Mouse (Mus musculus) forebrain, embryonic 11.5 days (tissue): ENCODE measurements around the gene Bloc1s6. TPM values are rescaled to one million over a fixed set of nuclear protein-coding genes. Genes with fewer than 3 reads are reported as not detected.
A peak's percentile ranks its signal among the peaks of the same experiment; 100 is the strongest.

Experiments
- ATAC-seq: fragments of 200-750 bp; cut with Nextera tagmentation; replicated peaks from 2 replicates; pipeline ENCODE4 v1.8.0; 2017; ENCODE audit warnings: moderate TSS enrichment; ENCODE audit not compliant: low FRiP score
- DNase-seq: peaks from one replicate; pipeline ENCODE4 v3.0.0-alpha.2; 2017; ENCODE audit warnings: low spot score
- H3K27ac ChIP-seq: fragments of 300-500 bp; sonication (generic); 2 replicates; pipeline ENCODE4 v1.5.1; 2014; ENCODE audit warnings: low read depth, low read length
- H3K27me3 ChIP-seq: fragments of 300-500 bp; sonication (generic); 2 replicates; pipeline ENCODE4 v1.6.1; 2014; ENCODE audit warnings: mild to moderate bottlenecking, low read length, mixed read lengths; ENCODE audit not compliant: control insufficient read depth, insufficient read depth
- H3K36me3 ChIP-seq: fragments of 300-500 bp; sonication (generic); 2 replicates; pipeline ENCODE4 v1.6.1; 2014; ENCODE audit warnings: mild to moderate bottlenecking, low read length, moderate library complexity, mixed read lengths; ENCODE audit not compliant: control insufficient read depth, insufficient read depth
- H3K4me1 ChIP-seq: fragments of 300-500 bp; sonication (generic); replicated peaks from 2 replicates; pipeline ENCODE4 v1.6.1; 2014; ENCODE audit warnings: low read length, mixed read lengths; ENCODE audit not compliant: control insufficient read depth, insufficient read depth
- H3K4me2 ChIP-seq: fragments of 300-500 bp; sonication (generic); 2 replicates; pipeline ENCODE4 v1.6.1; 2014; ENCODE audit warnings: low read depth, mild to moderate bottlenecking, low read length, moderate library complexity, mixed read lengths; ENCODE audit not compliant: severe bottlenecking
- H3K4me3 ChIP-seq: fragments of 300-500 bp; sonication (generic); 2 replicates; pipeline ENCODE4 v1.5.1; 2014; ENCODE audit warnings: low read depth, low read length
- H3K9ac ChIP-seq: fragments of 300-500 bp; sonication (generic); 2 replicates; pipeline ENCODE4 v1.6.1; 2014; ENCODE audit warnings: low read length
- H3K9me3 ChIP-seq: fragments of 300-500 bp; sonication (generic); 2 replicates; pipeline ENCODE4 v1.6.1; 2016; ENCODE audit warnings: low read length, mixed read lengths; ENCODE audit not compliant: control insufficient read depth
- WGBS: fragments of 180-500 bp; shearing (Covaris S2); extraction: QIAGEN DNeasy Blood & Tissue Kit; methylation state at CpG from one replicate; pipeline ENCODE4 v1.1.7; 2014; 5-methylcytosine and 5-hydroxymethylcytosine counted together
- polyA plus RNA-seq: library from polyadenylated mRNA; unstranded; fragments of >200 nt; fragmentation: Nextera tagmentation; extraction: Ambion mirVana; gene quantifications from 2 replicates; pipeline ENCODE4 v1.2.1, GENCODE M21; 2014

The Bloc1s6 gene
- polyA plus RNA-seq, 1 experiment from 2014 or later = 80.3 TPM

GRCm38 (mm10) chr2:122711911-122712310 lies 26.4 kb upstream of the Bloc1s6 start:
- Histone ChIP-seq H3K4me1 (no peaks in the 10 kb centered on the region), H3K27ac (no peak overlapping the region), H3K9me3 (no peaks in the 10 kb centered on the region), H3K4me3 (no peak overlapping the region), H3K4me2 (no peak overlapping the region), H3K9ac (no peak overlapping the region), H3K36me3 (no peaks in the 10 kb centered on the region), H3K27me3 (no peaks in the 10 kb centered on the region)
- DNase-seq = no peak
- no peak for ATAC-seq
- WGBS = 88% methylated on average over 3 of the region's 3 CpGs

DNA sequence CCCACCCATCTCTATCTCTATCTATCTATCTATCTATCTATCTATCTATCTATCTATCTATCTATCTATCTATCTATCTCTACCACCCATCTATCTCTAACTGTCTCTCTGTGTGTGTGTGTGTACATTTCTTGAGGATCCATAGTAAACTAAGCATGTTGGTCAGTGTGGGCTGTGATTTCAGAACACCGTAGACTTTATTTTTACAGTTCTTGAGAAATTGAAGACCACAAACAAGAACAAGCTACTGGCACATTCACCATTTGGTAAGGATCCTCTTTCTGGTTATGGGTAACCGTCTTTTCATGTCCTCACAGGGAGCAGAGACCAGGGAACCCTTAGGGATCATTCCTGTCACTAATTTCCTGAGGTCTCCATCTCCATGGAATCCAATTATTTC lies 25.5 kb upstream of the Bloc1s6 start:
- Histone ChIP-seq H3K9ac (no peak overlapping the region), H3K4me3 (no peak overlapping the region), H3K4me2 (no peak overlapping the region), H3K9me3 (no peaks in the 10 kb centered on the region), H3K27me3 (no peaks in the 10 kb centered on the region), H3K36me3 (no peaks in the 10 kb centered on the region), H3K4me1 (no peaks in the 10 kb centered on the region), H3K27ac (no peak overlapping the region)
- ATAC-seq = no peak
- DNase-seq = no peak
- WGBS = 84% methylated on average over 2 of the region's 2 CpGs

DNA sequence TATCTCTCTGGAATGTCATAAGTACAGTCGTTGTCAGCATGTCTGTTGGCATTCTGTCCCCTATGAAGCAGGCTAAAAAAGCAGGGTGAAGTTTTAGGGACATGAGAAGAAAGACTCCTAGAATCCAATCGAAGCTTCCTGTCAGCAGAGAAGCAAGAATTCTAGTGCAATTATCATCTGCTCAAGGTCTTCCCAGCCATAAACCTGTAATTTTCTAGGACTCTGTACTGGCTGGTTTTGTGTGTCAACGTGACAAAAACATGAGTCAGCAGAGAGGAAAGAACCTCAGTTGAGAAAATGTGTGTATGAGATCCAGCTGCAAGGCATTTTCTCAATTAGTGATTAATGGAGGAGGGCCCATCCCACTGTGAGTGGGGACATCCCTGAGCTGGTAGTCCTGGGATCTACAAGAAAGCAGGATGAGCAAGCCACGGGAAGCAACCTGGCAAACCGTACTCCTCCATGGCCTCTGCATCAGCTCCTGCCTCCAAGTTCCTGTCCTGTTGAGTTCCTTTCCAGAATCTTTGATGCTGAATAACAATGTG lies 23.1 kb upstream of the Bloc1s6 start:
- 73% methylated on average over 5 of the region's 5 CpGs for WGBS
- H3K9me3 ChIP-seq = no peaks in the 10 kb centered on the region
- H3K27ac ChIP-seq = no peak overlapping the region
- no peak overlapping the region for H3K4me3 ChIP-seq
- H3K4me2 ChIP-seq = no peak overlapping the region
- ATAC-seq (no peak), DNase-seq (no peak)
- H3K4me1 ChIP-seq = no peaks in the 10 kb centered on the region
- no peak overlapping the region for H3K9ac ChIP-seq
- no peaks in the 10 kb centered on the region for H3K36me3 ChIP-seq
- no peaks in the 10 kb centered on the region for H3K27me3 ChIP-seq

DNA sequence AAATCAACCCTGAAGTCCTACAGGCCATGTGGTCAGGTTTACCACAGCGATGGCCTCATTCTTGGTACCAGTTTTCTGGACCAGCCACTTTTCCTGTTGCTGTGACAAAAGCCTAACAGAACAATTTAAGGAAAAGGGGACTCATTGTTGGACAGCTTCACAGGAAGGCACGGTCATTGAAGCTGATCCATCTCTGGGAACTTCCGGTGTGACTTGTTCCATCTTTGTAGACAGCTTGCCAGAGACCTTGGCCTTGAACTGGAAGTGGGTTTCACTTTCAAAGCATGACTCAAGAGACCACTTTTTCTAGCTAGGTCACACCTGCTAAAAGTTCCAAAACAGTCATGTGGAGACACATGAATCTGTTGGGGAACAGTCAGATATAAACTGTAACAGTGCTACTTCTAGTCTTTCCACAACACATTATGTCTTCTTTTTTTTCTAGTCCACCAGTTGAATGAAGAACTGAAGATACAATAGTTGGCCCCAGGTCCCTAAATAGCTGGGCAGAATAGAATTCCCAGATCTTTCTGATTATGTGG lies 21.9 kb upstream of the Bloc1s6 start:
- H3K4me3 ChIP-seq = no peak overlapping the region
- 79% methylated on average over 3 of the region's 3 CpGs for WGBS
- H3K27ac ChIP-seq = no peak overlapping the region
- no peak for ATAC-seq
- no peaks in the 10 kb centered on the region for H3K9me3 ChIP-seq
- H3K27me3 ChIP-seq = no peaks in the 10 kb centered on the region
- no peaks in the 10 kb centered on the region for H3K36me3 ChIP-seq
- H3K4me1 ChIP-seq = no peaks in the 10 kb centered on the region
- no peak for DNase-seq
- H3K9ac ChIP-seq = no peak overlapping the region
- H3K4me2 ChIP-seq = no peak overlapping the region

GRCm38 (mm10) chr2:122719232-122719631 lies 19.1 kb upstream of the Bloc1s6 start:
- Histone ChIP-seq H3K36me3 (no peaks in the 10 kb centered on the region), H3K4me1 (no peaks in the 10 kb centered on the region), H3K9me3 (no peaks in the 10 kb centered on the region), H3K27ac (no peak overlapping the region), H3K4me2 (no peak overlapping the region), H3K27me3 (no peaks in the 10 kb centered on the region), H3K9ac (no peak overlapping the region), H3K4me3 (no peak overlapping the region)
- ATAC-seq (no peak), DNase-seq (no peak)
- WGBS = 75% methylated on average over 1 of the region's 1 CpGs

DNA sequence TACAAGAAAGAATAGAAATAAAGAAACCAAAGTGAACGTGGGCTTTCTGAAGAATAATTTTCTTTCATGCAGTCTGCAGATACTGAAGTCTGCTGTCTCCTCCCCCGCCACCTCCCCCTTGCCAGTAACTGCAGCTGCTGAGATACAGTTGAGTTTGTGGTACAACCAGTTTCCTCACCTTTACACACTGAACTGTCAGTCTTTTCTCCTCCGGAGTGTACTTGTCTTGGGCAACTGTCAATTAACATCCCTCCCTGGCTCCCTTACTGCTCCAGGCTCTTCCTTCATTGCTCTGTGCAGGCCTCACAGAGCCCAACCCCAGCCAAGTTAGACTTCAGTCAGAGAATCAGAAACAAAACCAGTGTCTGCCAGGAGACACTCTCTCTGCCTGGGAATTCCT lies 17.7 kb upstream of the Bloc1s6 start:
- H3K9me3 ChIP-seq = no peaks in the 10 kb centered on the region
- no peaks in the 10 kb centered on the region for H3K36me3 ChIP-seq
- no peaks in the 10 kb centered on the region for H3K4me1 ChIP-seq
- DNase-seq (no peak), ATAC-seq (no peak)
- no peak overlapping the region for H3K4me2 ChIP-seq
- H3K27ac ChIP-seq = no peak overlapping the region
- 91% methylated on average over 3 of the region's 3 CpGs for WGBS
- H3K9ac ChIP-seq = no peak overlapping the region
- no peaks in the 10 kb centered on the region for H3K27me3 ChIP-seq
- no peak overlapping the region for H3K4me3 ChIP-seq

DNA sequence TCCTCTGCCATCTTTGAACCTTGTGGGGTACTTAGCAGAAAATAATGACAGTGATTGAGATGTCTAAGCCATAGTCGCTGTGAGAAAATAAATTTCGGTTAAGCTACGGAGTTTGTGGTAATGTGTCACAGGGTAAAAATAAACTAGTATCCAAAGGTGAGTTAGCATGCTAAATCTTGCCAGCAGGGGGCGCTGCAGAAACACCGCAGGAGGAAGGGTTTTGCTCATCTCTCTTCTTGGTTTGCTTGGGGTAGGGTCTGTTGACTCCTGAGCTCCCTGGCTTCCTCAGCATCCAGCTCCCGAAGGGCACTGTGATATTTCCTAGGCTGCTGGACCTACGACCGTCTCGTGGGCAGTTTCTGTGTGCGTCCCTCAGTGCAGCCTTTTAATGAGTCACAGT lies 12.7 kb upstream of the Bloc1s6 start:
- Histone ChIP-seq H3K27me3 (no peaks in the 10 kb centered on the region), H3K9me3 (no peaks in the 10 kb centered on the region), H3K9ac (no peak overlapping the region), H3K4me3 (no peak overlapping the region), H3K4me1 (no peaks in the 10 kb centered on the region), H3K4me2 (no peak overlapping the region), H3K36me3 (no peaks in the 10 kb centered on the region), H3K27ac (no peak overlapping the region)
- DNase-seq (peak; percentile 57), ATAC-seq (no peak)
- 54% methylated on average over 10 of the region's 10 CpGs for WGBS

DNA sequence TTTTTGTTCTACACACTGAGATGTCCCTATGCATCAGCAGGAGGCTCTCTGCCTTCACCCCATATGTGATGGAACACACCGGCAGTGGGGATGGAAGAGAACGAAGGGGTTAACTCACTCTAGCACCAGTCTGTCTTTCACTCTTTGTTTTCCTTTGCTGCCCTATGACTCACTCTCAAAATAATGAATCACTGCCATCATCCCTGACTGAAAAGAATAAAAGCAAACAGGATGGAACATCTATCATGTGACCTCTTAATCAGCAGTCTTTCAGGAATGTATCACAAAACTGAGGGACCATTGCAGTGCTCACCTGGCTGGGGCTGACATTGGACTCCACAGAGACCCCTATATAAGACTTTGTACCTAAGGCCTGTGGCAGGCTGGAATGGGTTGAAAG lies 6.8 kb upstream of the Bloc1s6 start:
- Histone ChIP-seq H3K4me2 (no peak overlapping the region), H3K9me3 (no peaks in the 10 kb centered on the region), H3K36me3 (no peaks in the 10 kb centered on the region), H3K9ac (no peak overlapping the region), H3K4me3 (no peak overlapping the region), H3K4me1 (no peaks in the 10 kb centered on the region), H3K27ac (no peak overlapping the region), H3K27me3 (no peaks in the 10 kb centered on the region)
- DNase-seq (no peak), ATAC-seq (no peak)
- 77% methylated on average over 2 of the region's 2 CpGs for WGBS

- ATAC-seq (no peak), DNase-seq (no peak)
- Histone ChIP-seq H3K9me3 (no peaks in the 10 kb centered on the region), H3K4me2 (peak overlapping the region; percentile 50), H3K4me1 (peaks cover 5% of the 10 kb centered on the region; the same call in 1 of the 2 replicates), H3K27me3 (no peaks in the 10 kb centered on the region), H3K4me3 (peak overlapping the region; percentile 75), H3K36me3 (no peaks in the 10 kb centered on the region), H3K9ac (peak overlapping the region; percentile 92), H3K27ac (no peak overlapping the region)
- WGBS = 43% methylated on average over 7 of the region's 7 CpGs
These were observed 720 bp downstream of the Bloc1s6 start for GRCm38 (mm10) chr2:122739023-122739422.
